Mouse (Mus musculus) testis, postnatal 14 days (tissue): ENCODE measurements around the gene Cux2.

Source experiments
- DNase-seq: peaks from one replicate; pipeline ENCODE4 v3.0.0; 2021; ENCODE audit warnings: low spot score

The Cux2 gene

DNA sequence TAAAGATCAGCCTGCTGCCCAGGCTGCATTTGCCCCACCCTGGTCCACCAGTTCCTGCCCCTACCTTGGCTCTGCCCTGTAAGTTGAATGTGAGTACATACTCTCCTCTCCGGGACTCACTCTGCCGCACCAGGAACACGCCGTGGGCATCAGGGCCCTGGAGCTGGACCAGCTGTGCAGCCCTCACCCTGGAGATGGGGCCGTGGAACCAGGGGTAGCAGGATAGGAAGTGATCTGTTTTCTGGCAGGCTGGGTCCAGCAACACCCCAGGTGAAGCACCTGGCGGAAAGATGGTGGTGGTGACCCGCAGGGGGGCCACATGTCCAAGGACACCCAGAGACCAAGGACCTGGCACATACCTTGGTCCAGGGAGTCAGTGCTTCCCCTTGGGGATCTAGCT, 231.5 kb downstream of the Cux2 start:
- no peak for DNase-seq

DNA sequence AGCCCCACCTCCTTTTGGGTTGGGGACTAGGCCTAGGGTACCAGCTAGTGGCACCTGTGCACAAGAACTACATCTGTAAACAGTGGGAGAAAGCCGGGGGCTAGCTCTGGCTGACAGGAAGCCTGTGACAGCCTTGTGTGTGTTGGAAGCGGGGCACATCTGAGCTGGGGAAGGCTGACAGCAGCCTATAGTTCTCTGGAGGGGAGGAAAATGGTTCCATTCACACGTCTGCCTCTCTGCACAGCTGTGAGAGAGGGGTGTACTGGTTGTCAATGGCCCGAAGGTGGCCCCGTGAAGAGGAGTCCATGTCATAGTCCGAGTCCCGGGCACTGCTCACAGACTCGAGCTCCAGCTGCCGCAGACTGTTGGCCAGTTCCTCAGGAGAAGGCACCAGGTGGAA, 232.4 kb downstream of the Cux2 start:
- no peak for DNase-seq

DNA sequence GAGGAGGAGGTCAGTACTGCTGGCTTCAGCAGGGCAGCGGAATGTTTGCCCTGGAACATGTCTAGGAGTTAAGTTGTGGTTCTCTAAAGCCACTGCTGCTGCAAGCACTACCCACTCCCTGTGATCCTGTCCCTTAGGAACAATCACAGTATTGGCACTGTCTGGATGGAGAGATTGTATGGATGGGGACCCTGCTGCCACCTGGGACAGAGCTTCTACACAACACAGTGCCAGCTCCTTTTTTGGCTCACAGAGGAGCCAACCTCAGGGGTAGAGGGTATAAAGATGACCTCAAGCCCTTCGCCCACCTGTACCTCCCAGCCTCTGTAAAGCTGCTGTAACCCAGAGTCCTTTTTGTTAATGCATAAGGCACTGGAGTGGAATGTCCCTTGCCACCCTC, 233.3 kb downstream of the Cux2 start:
- no peak for DNase-seq

DNA sequence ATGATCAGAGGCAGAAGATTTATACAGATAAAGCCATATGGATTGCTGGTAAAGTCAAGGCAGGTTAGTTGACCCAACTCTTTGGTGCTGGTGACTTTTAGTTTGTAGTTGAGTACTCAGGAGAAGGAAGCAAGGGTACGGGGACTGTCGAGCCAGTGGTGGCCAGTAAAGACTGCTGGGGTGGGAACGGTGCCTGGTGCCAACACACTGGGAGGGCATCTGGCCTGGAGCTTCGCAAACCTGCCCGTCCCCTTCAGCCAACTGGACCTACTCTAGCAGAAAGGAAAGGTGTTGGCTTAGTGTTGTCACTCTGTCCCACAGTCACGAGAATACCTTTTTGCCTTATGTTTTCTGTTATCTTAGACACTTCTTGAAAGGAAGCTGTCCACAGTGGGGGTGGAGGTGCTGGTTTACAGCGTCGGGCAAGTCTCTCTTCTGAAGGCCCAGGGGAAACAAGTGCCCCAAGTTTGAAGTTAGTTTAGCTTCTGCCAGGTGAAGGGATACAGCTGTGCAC, 234.0 kb downstream of the Cux2 start:
- DNase-seq, result no peak

DNA sequence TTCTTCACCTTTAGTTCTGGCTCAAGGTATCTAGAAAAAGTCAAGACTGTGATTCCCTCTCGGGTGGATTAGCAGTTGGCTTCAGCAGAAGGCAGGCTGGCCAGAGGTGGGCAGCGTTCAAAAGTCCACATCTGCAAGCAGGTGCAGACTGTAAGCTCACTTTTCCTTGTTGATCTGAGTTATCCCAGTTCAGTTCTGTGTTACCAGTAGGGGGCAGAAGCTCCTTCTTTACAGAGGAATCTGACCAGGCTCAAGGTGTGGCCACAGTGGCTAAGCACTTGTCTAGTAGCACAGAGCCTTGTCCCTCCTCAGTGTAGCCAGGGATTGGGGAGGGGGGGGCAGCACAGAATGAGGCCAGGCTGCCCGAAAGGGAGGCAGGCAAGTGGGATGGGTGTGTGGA, 234.8 kb downstream of the Cux2 start:
- no peak for DNase-seq

DNA sequence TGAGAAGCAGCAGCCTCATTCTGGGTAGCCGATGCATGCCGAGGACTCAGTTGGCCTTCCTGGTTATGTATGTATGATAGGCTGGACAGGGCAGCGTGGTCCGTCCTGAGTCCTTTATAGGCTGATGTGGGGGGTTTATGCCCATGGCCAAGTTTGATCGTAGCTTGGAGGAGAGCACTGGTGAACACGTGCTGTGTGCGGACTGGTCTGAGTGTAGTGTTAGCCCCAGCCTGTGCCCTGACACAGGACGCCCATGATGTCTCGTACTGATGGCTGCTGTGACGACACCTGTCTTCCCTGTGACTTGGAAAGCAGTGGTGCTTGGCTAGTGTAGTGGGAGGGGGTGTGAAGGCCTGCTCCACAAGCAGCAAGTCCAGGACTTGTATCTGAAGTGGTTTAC, 236.2 kb downstream of the Cux2 start:
- no peak for DNase-seq

DNA sequence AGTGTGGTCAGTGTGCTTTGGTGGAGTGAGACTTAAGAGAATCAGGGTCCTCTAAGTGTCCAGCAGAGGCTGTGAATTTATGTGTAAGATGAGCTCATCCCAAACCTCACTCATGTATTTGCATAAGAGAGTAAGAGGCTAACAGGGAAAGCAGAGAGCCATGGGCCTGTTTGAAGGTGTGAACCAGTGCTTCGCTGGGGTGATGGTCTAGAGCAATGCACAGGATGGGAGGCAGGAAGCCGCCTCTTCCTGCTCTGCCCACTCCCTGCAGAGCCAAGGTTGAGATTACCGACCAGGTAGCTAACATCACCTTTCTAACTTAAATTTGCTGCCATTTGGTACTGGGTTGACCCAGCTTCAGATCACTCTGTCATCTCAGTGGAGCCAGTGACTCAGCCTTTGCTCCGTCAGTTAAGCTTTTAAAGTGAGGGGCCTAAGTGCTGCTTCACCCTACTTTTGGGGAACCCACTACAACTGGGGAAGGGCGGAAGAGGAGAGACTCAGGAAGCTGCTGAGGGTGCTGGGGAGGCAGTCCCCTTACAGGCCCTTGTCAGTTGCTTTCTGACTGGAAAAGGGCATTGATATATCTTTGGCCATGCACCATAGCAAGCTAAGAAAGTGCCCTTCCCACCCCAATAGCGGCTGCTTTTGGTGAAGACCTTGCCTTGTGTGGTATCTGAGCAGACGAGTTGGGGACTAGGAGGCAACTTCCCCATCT, 237.2 kb downstream of the Cux2 start:
- no peak for DNase-seq

DNA sequence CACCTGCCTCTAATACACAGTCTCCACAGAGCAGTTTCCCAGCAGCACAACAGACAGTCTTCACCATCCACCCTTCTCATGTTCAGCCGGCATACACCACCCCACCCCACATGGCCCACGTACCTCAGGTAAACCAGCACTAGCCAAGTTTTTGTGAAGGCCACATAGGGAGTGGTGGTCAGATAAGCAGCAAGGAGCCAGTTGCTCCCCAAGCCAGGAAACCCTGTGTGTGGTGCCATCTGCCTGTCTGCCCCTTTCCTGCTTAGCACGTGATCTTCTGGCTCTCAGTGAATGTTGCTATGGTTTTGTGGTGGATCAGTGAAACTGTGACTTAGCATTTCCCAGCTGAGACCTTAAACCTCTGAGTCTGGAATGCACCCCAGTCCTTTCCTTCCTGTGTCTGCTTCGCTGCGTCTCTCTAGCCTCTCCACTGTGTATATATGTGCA, 238.4 kb downstream of the Cux2 start:
- no peak for DNase-seq

DNA sequence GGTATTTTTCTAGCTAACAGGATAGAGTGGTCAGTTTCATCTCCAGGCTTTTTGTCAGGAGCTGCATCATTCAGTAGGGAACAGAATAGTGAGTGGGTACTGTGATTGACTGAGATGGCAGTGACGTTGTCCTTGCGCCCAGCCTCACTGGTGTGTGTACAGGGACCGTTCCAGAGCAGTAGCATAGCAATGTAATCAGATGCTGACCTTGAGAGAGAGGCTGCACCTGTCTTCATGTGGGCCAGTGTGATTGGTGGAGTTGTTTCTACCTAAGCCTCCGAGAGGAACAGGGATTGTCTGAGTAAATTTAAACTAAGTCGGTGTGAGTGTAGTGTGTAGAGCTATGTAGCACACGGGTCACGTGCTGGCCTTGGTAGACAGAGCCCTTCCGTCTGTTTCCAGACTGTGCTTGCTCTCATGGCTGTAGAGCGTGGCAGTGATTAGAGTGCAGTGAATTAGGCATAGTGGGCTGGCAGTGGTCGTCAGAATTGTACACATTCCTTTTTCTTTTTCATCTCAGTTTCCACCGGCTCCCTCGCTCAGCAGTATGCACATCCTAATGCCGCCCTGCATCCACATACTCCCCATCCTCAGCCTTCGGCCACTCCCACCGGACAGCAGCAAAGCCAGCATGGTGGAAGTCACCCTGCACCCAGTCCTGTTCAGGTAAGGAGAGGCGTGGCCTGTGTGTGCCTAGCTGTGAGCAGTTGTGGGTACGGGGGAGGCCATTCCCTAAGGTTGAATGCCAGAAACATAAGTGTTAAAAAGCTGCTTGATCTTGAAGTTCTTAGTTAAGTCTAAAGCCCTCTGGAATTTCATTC, 239.4 kb downstream of the Cux2 start:
- no peak for DNase-seq

DNA sequence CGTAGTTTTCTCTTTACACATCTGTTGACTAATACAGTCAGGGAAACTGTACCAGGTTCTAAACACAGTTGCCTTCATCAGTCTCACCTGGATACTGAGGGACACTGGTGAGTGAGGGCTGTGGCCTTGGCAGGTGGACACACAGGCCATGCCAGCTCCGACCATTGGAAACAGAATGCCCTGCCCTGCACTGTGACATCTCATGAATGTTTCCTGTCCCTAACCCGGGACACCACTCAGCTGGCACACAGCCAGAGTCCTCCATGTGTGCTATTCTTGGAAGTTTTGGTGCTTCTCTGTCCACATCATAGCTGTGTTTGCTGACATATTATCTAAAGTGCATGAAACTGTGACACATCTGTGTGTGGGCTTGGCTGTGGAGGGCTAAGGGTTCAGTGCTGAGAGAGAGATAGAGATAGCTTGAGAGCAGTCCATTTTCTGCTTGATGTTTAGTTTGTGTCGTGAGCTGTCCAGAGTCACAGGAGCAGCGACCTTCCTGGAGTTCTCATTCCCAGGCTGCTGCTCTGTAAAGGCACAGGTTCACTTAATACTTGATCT, 240.2 kb downstream of the Cux2 start:
- DNase-seq, result no peak

DNA sequence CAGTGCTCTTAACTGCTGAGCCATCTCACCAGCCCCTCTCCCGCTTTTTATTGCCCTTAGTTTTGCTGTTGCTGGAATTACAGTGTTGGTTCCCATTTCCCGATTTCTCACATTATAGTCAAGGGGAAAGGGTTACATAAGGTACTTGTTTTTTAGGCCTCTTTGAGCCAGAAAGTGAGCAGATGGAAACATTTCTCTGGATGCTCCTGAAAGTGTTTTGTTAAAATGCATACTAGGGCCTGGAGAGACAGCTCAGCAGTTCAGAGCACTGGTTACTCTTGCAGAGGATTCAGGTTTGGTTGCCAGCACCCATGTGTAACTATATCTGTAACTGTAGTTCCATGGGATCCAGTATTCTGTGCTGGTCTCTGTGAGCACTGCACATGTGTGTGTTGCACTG, 241.7 kb downstream of the Cux2 start:
- no peak for DNase-seq

DNA sequence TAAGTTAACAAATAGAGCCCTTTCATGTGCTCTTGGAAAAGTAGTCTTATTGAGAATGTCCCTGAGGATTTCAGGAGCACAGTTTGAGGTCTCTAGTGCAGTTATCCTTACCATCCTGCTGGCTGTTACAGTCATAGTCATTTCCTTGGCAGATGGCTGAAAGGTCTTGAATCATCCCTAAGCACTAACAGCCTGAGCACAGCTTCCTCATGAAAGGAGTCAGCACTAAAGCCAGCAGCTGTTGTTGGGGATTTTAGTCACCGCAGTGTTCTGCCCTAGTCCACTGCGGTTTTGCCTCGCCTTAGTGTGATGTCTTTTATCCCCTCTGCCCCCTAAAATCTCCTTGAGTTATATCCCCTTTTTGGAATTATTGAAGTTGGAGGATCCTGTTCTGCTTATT, 242.7 kb downstream of the Cux2 start:
- DNase-seq, result no peak
